17 mouse cellular contexts compared by ENCODE assay signal in the genomic region with DNA sequence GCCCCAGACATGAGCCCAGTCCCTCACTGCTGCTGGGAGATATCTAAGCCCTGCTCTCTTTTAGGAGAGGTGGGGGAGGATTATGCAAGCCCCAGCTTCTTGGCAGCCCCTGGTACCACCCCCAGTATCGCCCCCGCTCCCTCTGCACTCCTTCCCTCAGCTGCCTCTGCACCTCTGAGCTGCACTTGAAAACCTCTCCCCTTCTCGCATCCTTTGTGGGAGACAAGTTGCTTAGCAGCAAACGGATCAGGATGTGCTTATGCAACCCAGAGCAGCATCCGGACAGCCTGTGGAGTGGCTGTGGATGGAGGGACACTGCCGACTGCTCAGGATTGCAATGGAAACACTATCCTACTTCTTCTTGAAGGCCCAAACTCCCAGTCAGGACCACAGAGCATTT. TPM values are rescaled to one million over a fixed set of nuclear protein-coding genes. Genes with fewer than 3 reads are reported as not detected.
DNase-seq lines count a peak whose midpoint lies in the region; ATAC-seq and TF ChIP-seq lines count a peak whose summit lies in the region.
"Had no signal": no experiment of that assay in that cellular context is flagged by ENCODE, and none has a peak within 500 bp of the region (broad histone marks: within the 10 kb centered on the region; RNA-seq: fewer than 3 reads in every experiment).

No protein-coding gene starts in this region.

- peak; percentile 57 to 76 for DNase-seq in frontal cortex, postnatal 14 days (ENCODE audit: low spot score in 2 of 2)
- DNase-seq in layer of hippocampus, postnatal 14 days (ENCODE audit: low spot score in 2 of 2) = peak; percentile 58 to 79
- DNase-seq in heart, postnatal 4 days = no peak
- no peak for DNase-seq in midbrain, embryonic 14.5 days
- DNase-seq in cerebellum, adult 8-10 months = no peak
- DNase-seq: adrenal gland, postnatal 36 days; kidney, adult 11 months; lung, adult 18-20 months; lung, postnatal 4 days; retina, postnatal 1 day had no signal

- peaks cover 4% of the 10 kb centered on the region; the same call in 1 of the 2 replicates for H3K4me1 ChIP-seq in cortical plate, adult 2 months (ENCODE audit: control insufficient read depth, insufficient read depth, low read length)
- H3K4me1 ChIP-seq in olfactory bulb, adult 2 months (ENCODE audit: control insufficient read depth, insufficient read depth, low read length) = peaks cover 17% of the 10 kb centered on the region
- H3K4me1 ChIP-seq in midbrain, embryonic 14.5 days (ENCODE audit: control insufficient read depth, insufficient read depth, low read length) = no peaks in the 10 kb centered on the region

- TF ChIP-seq POLR2A in cortical plate, adult 2 months (IDR thresholded peaks at IDR 0.05; ENCODE audit: extremely low read depth, insufficient read depth, low read length) = 0 out of 2 replicates have a peak, but pooled peaks have one; percentile 11
- TF ChIP-seq POLR2A in olfactory bulb, adult 2 months (IDR thresholded peaks at IDR 0.05; ENCODE audit: insufficient read depth, low read depth, low read length) = no peak

- no peak overlapping the region for H3K9ac ChIP-seq in midbrain, embryonic 14.5 days (replicated peaks; ENCODE audit: low read length)
- H3K9ac ChIP-seq: heart, embryonic 13.5 days; neural tube, embryonic 13.5 days had no signal

- H3K36me3 ChIP-seq in midbrain, embryonic 14.5 days (ENCODE audit: control insufficient read depth, insufficient read depth, low read length) = peaks cover 84% of the 10 kb centered on the region

- peak overlapping the region; percentile 94 for H3K27ac ChIP-seq in cortical plate, adult 2 months (ENCODE audit: insufficient read depth, low read length)
- H3K27ac ChIP-seq in olfactory bulb, adult 2 months (ENCODE audit: insufficient read depth, low read depth, low read length) = peak overlapping the region; percentile 76
- no peak overlapping the region for H3K27ac ChIP-seq in midbrain, embryonic 14.5 days (replicated peaks; ENCODE audit: low read depth, low read length)
- H3K27ac ChIP-seq: heart, embryonic 13.5 days; neural tube, embryonic 13.5 days had no signal

- ATAC-seq in midbrain, embryonic 14.5 days (ENCODE audit: low FRiP score, low TSS enrichment) = no peak
- ATAC-seq: forebrain, embryonic 16.5 days; midbrain, embryonic 16.5 days had no signal

- WGBS in olfactory bulb, adult 2 months = 65% methylated on average over 6 of the region's 6 CpGs
- 86% methylated on average over 6 of the region's 6 CpGs for WGBS in midbrain, embryonic 14.5 days

- no peaks in the 10 kb centered on the region for H3K9me3 ChIP-seq in midbrain, embryonic 14.5 days (ENCODE audit: control insufficient read depth, low read length)
- H3K9me3 ChIP-seq: heart, embryonic 13.5 days; neural tube, embryonic 13.5 days had no signal

- no peak for TF ChIP-seq CTCF in cortical plate, adult 2 months (IDR thresholded peaks at IDR 0.05; ENCODE audit: extremely low read depth, insufficient read depth, low read length)
- TF ChIP-seq CTCF in olfactory bulb, adult 2 months (IDR thresholded peaks at IDR 0.05; ENCODE audit: insufficient read depth, low read depth, low read length) = no peak

- no peaks in the 10 kb centered on the region for H3K27me3 ChIP-seq in midbrain, embryonic 14.5 days (ENCODE audit: control insufficient read depth, insufficient read depth, low read length)
- H3K27me3 ChIP-seq: heart, embryonic 13.5 days; neural tube, embryonic 13.5 days had no signal

- H3K4me3 ChIP-seq in cortical plate, adult 2 months (ENCODE audit: insufficient read depth, low read length) = no peak overlapping the region
- H3K4me3 ChIP-seq in olfactory bulb, adult 2 months (ENCODE audit: insufficient read depth, low read depth, low read length) = no peak overlapping the region
- H3K4me3 ChIP-seq in midbrain, embryonic 14.5 days (replicated peaks; ENCODE audit: low read depth, low read length) = no peak overlapping the region
- H3K4me3 ChIP-seq: erythroblast, embryonic 14.5 days; heart, embryonic 13.5 days; neural tube, embryonic 13.5 days had no signal

- no peak overlapping the region for H3K4me2 ChIP-seq in midbrain, embryonic 14.5 days (ENCODE audit: low read length)
- H3K4me2 ChIP-seq: heart, embryonic 13.5 days; neural tube, embryonic 13.5 days had no signal

RNA-seq across cellular contexts. Expression of gene Ddrgk1, which starts 6.9 kb away (rescaled TPM):
- polyA plus RNA-seq in cortical plate, adult 2 months (2012; rRNA removed) = 102 and 109 TPM in 2 replicates
- 10 to 100 TPM; 80.9 to 81.2 TPM for total RNA-seq in layer of hippocampus, postnatal 14 days (2021)
- not detected in 2 replicates for polyA plus RNA-seq in olfactory bulb, adult 2 months (2012; ENCODE audit: insufficient read depth, insufficient read length, low replicate concordance, missing spikeins)
- total RNA-seq in heart, postnatal 4 days (2021) = 10 to 100 TPM; 57.7 to 58.9 TPM
- 50.5 and 56.1 TPM in 2 replicates for polyA plus RNA-seq in midbrain, embryonic 14.5 days (2014; fragmentation: Nextera tagmentation; extraction: Ambion mirVana)

RNA-seq across cellular contexts. Expression of gene Itpa, which starts 9.9 kb away (rescaled TPM):
- polyA plus RNA-seq in cortical plate, adult 2 months (2012; rRNA removed) = 64.5 TPM in 2 replicates
- total RNA-seq in layer of hippocampus, postnatal 14 days (2021) = 10 to 100 TPM; 37.4 to 39.9 TPM
- polyA plus RNA-seq in olfactory bulb, adult 2 months (2012; ENCODE audit: insufficient read depth, insufficient read length, low replicate concordance, missing spikeins) = not detected in 2 replicates
- 10 to 100 TPM; 32.7 to 35.2 TPM for total RNA-seq in heart, postnatal 4 days (2021)
- polyA plus RNA-seq in midbrain, embryonic 14.5 days (2014; fragmentation: Nextera tagmentation; extraction: Ambion mirVana) = 122 and 135 TPM in 2 replicates

RNA-seq across cellular contexts. Expression of gene Lzts3, which starts 14.9 kb away (rescaled TPM):
- 200 and 201 TPM in 2 replicates for polyA plus RNA-seq in cortical plate, adult 2 months (2012; rRNA removed)
- total RNA-seq in layer of hippocampus, postnatal 14 days (2021) = 10 to 100 TPM; 73.7 to 79.3 TPM
- polyA plus RNA-seq in olfactory bulb, adult 2 months (2012; ENCODE audit: insufficient read depth, insufficient read length, low replicate concordance, missing spikeins) = not detected in 2 replicates
- 1 to 10 TPM; 4.3 to 5.0 TPM for total RNA-seq in heart, postnatal 4 days (2021)
- 3.4 and 9.1 TPM in 2 replicates for polyA plus RNA-seq in midbrain, embryonic 14.5 days (2014; fragmentation: Nextera tagmentation; extraction: Ambion mirVana)

RNA-seq across cellular contexts. Expression of gene Ubox5, which starts 27.7 kb away (rescaled TPM):
- 11.0 and 11.3 TPM in 2 replicates for polyA plus RNA-seq in cortical plate, adult 2 months (2012; rRNA removed)
- 1 to 10 TPM; 7.3 to 8.5 TPM for total RNA-seq in layer of hippocampus, postnatal 14 days (2021)
- not detected in 2 replicates for polyA plus RNA-seq in olfactory bulb, adult 2 months (2012; ENCODE audit: insufficient read depth, insufficient read length, low replicate concordance, missing spikeins)
- 1 to 10 TPM; 5.5 TPM for total RNA-seq in heart, postnatal 4 days (2021)
- polyA plus RNA-seq in midbrain, embryonic 14.5 days (2014; fragmentation: Nextera tagmentation; extraction: Ambion mirVana) = 10.6 and 13.0 TPM in 2 replicates

RNA-seq across cellular contexts. Expression of gene Fastkd5, which starts 27.7 kb away (rescaled TPM):
- polyA plus RNA-seq in cortical plate, adult 2 months (2012; rRNA removed) = 3.7 and 4.8 TPM in 2 replicates
- 1 to 10 TPM; 8.1 to 8.2 TPM for total RNA-seq in layer of hippocampus, postnatal 14 days (2021)
- not detected in 2 replicates for polyA plus RNA-seq in olfactory bulb, adult 2 months (2012; ENCODE audit: insufficient read depth, insufficient read length, low replicate concordance, missing spikeins)
- 1 to 10 TPM; 8.1 to 9.2 TPM for total RNA-seq in heart, postnatal 4 days (2021)
- polyA plus RNA-seq in midbrain, embryonic 14.5 days (2014; fragmentation: Nextera tagmentation; extraction: Ambion mirVana) = 7.4 and 13.8 TPM in 2 replicates

Comparison
In these comparisons a context has a peak if more than half of its experiments do, and no peak if none do; other contexts are left out.
1. DNase-seq: peak in frontal cortex, postnatal 14 days (2 of 2) and layer of hippocampus, postnatal 14 days (2 of 2); none in heart, postnatal 4 days (single experiment), midbrain, embryonic 14.5 days (single experiment) and cerebellum, adult 8-10 months (single experiment).
2. RNA of gene Itpa, which starts 9.9 kb away (polyA plus RNA-seq): 122 to 135 TPM in midbrain, embryonic 14.5 days and 64.5 TPM in cortical plate, adult 2 months; not detected in olfactory bulb, adult 2 months; every median in the first group is over 10 times any median in the second.
3. RNA of gene Lzts3, which starts 14.9 kb away (polyA plus RNA-seq): 200 to 201 TPM in cortical plate, adult 2 months; 3.4 to 9.1 TPM in midbrain, embryonic 14.5 days and not detected in olfactory bulb, adult 2 months; every median in the first group is over 10 times any median in the second.